Mouse (Mus musculus) limb, embryonic 14.5 days (tissue): ENCODE results near the gene Pam16. TPM values are rescaled to one million over a fixed set of nuclear protein-coding genes. Genes with fewer than 3 reads are reported as not detected.
A peak's percentile ranks its signal among the peaks of the same experiment; 100 is the strongest.

Source experiments
- ATAC-seq: fragments of 200-750 bp; cut with Nextera tagmentation; 2 replicates; pipeline ENCODE4 v1.8.0; 2017; ENCODE audit warnings: low read depth, moderate number of reproducible peaks, moderate TSS enrichment; ENCODE audit not compliant: low FRiP score
- DNase-seq: peaks from one replicate; pipeline ENCODE4 v3.0.0-alpha.2; 2015; ENCODE audit warnings: low spot score
- H3K27ac ChIP-seq: fragments of 300-500 bp; sonication (generic); replicated peaks from 2 replicates; pipeline ENCODE4 v1.5.1; 2014; ENCODE audit warnings: low read depth, mild to moderate bottlenecking, low read length, moderate library complexity, mixed read lengths
- H3K27me3 ChIP-seq: fragments of 300-500 bp; sonication (generic); 2 replicates; pipeline ENCODE4 v1.6.1; 2014; ENCODE audit warnings: low read length, mixed read lengths; ENCODE audit not compliant: control insufficient read depth, insufficient read depth
- H3K36me3 ChIP-seq: fragments of 300-500 bp; sonication (generic); 2 replicates; pipeline ENCODE4 v1.6.1; 2014; ENCODE audit warnings: mild to moderate bottlenecking, low read length, moderate library complexity, mixed read lengths; ENCODE audit not compliant: control insufficient read depth, insufficient read depth
- H3K4me1 ChIP-seq: fragments of 300-500 bp; sonication (generic); 2 replicates; pipeline ENCODE4 v1.6.1; 2014; ENCODE audit warnings: antibody characterized with exemption, low read length, mixed read lengths; ENCODE audit not compliant: control insufficient read depth, insufficient read depth
- H3K4me2 ChIP-seq: fragments of 300-500 bp; sonication (generic); replicated peaks from 2 replicates; pipeline ENCODE4 v1.6.1; 2014; ENCODE audit warnings: low read depth, mild to moderate bottlenecking, low read length, moderate library complexity; ENCODE audit not compliant: severe bottlenecking
- H3K4me3 ChIP-seq: fragments of 300-500 bp; sonication (generic); replicated peaks from 2 replicates; pipeline ENCODE4 v1.5.1; 2014; ENCODE audit warnings: low read length
- H3K9ac ChIP-seq: fragments of 300-500 bp; sonication (generic); 2 replicates; pipeline ENCODE4 v1.6.1; 2014; ENCODE audit warnings: mild to moderate bottlenecking, low read depth, low read length, moderate library complexity; ENCODE audit not compliant: severe bottlenecking
- H3K9me3 ChIP-seq: fragments of 300-500 bp; sonication (generic); 2 replicates; pipeline ENCODE4 v1.6.1; 2016; ENCODE audit warnings: low read length; ENCODE audit not compliant: control insufficient read depth
- POLR2A ChIP-seq: fragments of 200-500 bp; IDR thresholded peaks from 2 replicates; pipeline ENCODE4 v1.8.0; 2012; ENCODE audit warnings: inconsistent platforms, mild to moderate bottlenecking, moderate library complexity, borderline replicate concordance; ENCODE audit not compliant: insufficient read depth, insufficient read length; ENCODE audit errors: extremely low read depth
- WGBS: fragments of 180-500 bp; shearing (Covaris S2); extraction: QIAGEN DNeasy Blood & Tissue Kit; methylation state at CpG from one replicate; pipeline ENCODE4 v1.1.7; 2014; 5-methylcytosine and 5-hydroxymethylcytosine counted together
- polyA plus RNA-seq, 2 experiments: library from polyadenylated mRNA; depleted of rRNA in 1 of 2; stranded (reverse) in 1 of 2; unstranded in 1 of 2; fragments of >200 nt; fragmentation: Nextera tagmentation in 1 of 2; extraction: Ambion mirVana in 1 of 2; gene quantifications; 2 replicates each; pipeline versions ENCODE4 v1.2.1 to v1.2.3; 2012 to 2014

Pam16 gene
- polyA plus RNA-seq, 2 experiments, result 80.1 to 92.5 TPM

DNA sequence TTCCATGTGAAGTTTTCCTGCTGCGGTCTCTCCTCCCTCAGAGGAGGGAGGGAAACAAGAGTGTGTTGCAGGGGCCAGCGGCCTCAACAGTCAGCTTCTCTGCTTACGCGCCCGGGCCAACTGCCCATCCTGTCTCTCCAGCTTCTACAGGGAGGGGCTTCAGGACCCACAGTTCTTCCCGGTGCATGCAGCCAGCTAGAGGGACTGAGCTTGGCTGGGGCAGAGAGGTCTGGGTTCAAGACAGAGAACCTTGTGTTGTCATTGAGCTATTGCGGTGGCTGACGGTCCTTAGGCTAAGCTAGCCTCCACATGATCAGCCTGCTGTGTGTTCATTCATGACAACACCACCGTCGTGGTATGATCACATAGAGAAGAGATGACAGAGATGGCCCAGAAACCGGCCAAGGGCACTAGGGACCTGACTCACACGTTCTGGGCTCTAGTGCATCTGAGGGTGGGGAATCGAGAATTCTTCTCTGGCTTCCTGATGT, 22.9 kb upstream of the Pam16 start:
- no peak overlapping the region for H3K9ac ChIP-seq
- ATAC-seq, result peak; percentile 28; the same call in 1 of the 2 replicates
- TF ChIP-seq POLR2A, result no peak

DNA sequence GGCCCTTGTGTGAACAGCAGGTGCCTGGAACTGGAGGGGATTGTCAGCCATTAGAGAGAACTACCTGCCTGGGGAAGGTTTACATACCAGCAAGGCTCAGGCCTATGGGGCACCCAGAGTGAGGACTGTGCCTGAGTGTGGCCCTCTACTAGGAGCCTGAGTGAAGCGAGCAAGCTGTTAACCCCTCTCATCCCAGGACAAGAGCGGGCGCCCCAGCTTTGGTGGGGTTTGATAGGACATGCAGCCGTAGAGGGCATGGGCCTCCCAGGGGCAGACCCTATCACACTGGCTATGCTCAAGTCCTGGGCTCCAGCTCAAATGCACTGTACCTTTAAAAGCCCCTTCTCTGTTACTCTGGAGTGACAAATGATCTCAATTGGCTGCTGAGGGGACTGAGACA, 22.0 kb upstream of the Pam16 start:
- no peak overlapping the region for H3K9ac ChIP-seq
- TF ChIP-seq POLR2A, result no peak
- ATAC-seq, result no peak
- DNase-seq, result no peak
- H3K4me3 ChIP-seq, result no peak overlapping the region
- 70% methylated on average over 4 of the region's 4 CpGs for WGBS
- no peaks in the 10 kb centered on the region for H3K27me3 ChIP-seq
- peak overlapping the region; percentile 35 for H3K27ac ChIP-seq
- no peaks in the 10 kb centered on the region for H3K9me3 ChIP-seq
- H3K36me3 ChIP-seq, result peaks cover 70% of the 10 kb centered on the region
- H3K4me1 ChIP-seq, result peaks cover 76% of the 10 kb centered on the region
- peak overlapping the region; percentile 16; the same call in 1 of the 2 replicates for H3K4me2 ChIP-seq

More for the DNA sequence above, 22.9 kb upstream of the Pam16 start:
- DNase-seq, result peak; percentile 60
- H3K4me3 ChIP-seq, result no peak overlapping the region
- WGBS, result 67% methylated on average over 13 of the region's 13 CpGs
- H3K4me1 ChIP-seq, result peaks cover 76% of the 10 kb centered on the region
- no peak overlapping the region for H3K4me2 ChIP-seq
- H3K27ac ChIP-seq, result peak overlapping the region; percentile 35; the same call in 1 of the 2 replicates
- no peaks in the 10 kb centered on the region for H3K27me3 ChIP-seq
- H3K36me3 ChIP-seq, result peaks cover 77% of the 10 kb centered on the region
- H3K9me3 ChIP-seq, result no peaks in the 10 kb centered on the region

DNA sequence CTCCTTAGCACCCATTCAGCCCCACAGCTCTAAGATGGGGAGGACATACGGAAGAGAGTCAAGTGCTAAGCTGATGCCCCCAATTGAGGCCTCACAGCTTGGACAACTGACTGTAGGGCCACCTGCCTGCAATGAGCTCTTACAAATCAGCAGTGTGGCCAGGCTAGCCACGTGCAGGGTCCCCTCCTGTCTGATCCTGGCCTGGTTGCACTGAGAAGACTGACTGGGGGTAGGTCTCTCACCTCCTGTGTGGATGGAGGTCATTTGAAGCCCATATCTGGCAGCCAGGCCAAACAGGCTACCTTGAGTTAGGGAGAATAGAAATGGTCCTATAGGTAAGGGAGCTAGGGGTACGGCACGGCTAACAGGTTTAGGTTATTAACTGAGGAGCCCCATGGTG, 21.1 kb upstream of the Pam16 start:
- Histone ChIP-seq H3K4me1 (peaks cover 76% of the 10 kb centered on the region), H3K4me3 (no peak overlapping the region), H3K9ac (no peak overlapping the region), H3K27me3 (no peaks in the 10 kb centered on the region), H3K27ac (0 out of 2 replicates have a peak overlapping the region, but pooled peaks have one; percentile 28), H3K9me3 (no peaks in the 10 kb centered on the region), H3K4me2 (no peak overlapping the region), H3K36me3 (peaks cover 66% of the 10 kb centered on the region)
- no peak for TF ChIP-seq POLR2A
- 78% methylated on average over 4 of the region's 4 CpGs for WGBS
- no peak for ATAC-seq
- no peak for DNase-seq

DNA sequence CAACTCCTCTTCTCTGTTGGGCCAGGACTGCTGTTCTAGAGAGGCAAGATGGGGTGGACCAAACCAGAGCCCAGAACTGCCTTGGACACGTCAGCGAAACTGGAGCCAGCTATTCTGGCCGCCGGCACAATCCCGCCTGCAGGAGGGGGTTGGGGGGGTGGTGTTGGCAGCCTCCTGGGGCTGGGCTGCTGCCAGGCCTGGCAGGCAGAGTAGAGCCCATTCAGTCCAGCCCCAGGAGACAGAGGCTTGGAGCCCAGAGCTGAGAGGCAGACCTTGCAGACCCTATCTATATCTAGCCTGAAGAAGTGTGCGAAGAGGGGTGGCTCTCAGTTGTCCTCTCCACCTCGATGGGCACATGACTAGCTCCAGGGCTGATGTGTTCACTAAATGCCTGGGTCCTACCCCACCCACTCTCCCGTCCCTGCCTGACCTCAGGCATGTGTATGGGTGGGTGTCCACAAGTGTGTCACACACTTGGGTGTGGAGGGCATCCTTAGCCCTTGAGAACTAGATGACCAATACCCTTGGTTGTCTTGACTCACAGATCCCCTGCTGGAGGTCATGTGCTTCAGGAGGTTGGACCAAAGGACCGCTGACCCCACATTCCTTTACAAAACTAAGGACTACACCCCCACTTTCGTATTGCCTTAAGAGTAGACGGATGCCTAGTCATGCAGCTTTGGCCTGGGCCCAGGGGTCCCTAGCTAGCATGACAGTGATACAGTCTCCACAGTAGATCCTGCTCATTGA, 19.1 kb upstream of the Pam16 start:
- no peaks in the 10 kb centered on the region for H3K9me3 ChIP-seq
- WGBS, result 54% methylated on average over 11 of the region's 11 CpGs
- H3K27ac ChIP-seq, result peak overlapping the region; percentile 76
- ATAC-seq (no peak), DNase-seq (peak; percentile 43)
- peaks cover 45% of the 10 kb centered on the region for H3K36me3 ChIP-seq
- no peak overlapping the region for H3K4me3 ChIP-seq
- no peaks in the 10 kb centered on the region for H3K27me3 ChIP-seq
- H3K4me2 ChIP-seq, result peak overlapping the region; percentile 65
- H3K4me1 ChIP-seq, result peaks cover 72% of the 10 kb centered on the region
- TF ChIP-seq POLR2A, result no peak
- no peak overlapping the region; the same call in 1 of the 2 replicates for H3K9ac ChIP-seq

DNA sequence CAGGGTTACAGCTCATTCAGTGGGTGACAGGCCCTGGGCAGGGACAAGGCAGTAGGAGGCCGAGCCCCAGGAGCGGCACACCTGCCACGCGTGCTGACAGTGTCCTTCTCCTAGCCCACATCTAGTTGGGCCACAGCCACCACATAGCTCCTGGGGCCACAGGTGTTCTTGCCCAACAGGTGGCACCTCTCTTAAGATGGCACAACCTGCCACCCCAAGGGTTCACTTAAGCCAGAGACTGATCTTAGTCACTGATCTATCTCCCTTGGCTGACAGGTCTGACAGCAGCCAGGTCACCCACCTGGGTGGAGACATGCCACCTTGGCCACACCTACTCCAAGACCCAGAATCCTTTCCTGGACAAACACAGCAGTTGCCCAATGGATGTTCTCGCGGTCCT, 18.1 kb upstream of the Pam16 start:
- H3K9me3 ChIP-seq, result no peaks in the 10 kb centered on the region
- H3K27ac ChIP-seq, result peak overlapping the region; percentile 76
- peak overlapping the region; percentile 76 for H3K4me3 ChIP-seq
- peak overlapping the region; percentile 49 for H3K9ac ChIP-seq
- no peaks in the 10 kb centered on the region for H3K27me3 ChIP-seq
- DNase-seq, result no peak
- WGBS, result 69% methylated on average over 6 of the region's 6 CpGs
- H3K4me2 ChIP-seq, result peak overlapping the region; percentile 65
- peaks cover 36% of the 10 kb centered on the region for H3K36me3 ChIP-seq
- H3K4me1 ChIP-seq, result peaks cover 68% of the 10 kb centered on the region
- TF ChIP-seq POLR2A, result no peak
- ATAC-seq, result no peak
